11 mouse cellular contexts compared by ENCODE assay signal in the genomic region with DNA sequence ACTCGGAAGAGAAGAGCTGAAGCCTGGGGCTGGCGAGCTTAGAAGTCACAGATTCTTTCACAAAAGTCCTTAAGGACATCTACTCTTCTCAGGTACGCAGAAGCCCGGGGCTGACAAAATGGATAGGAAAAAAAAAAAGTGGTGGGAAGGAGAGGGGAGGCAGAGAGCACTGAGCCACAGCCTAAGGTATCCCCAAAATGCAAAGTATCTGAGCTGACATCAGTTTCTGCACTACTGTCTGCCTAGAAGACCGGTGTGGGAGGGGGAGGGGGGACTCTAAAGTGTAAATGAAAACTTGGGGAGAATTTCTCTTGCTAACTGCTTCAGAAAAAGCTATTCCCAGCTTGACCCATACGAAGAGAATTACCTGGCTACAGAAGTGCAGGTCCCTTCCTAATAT. TPM values are rescaled to one million over a fixed set of nuclear protein-coding genes. Genes with fewer than 3 reads are reported as not detected.
DNase-seq lines count a peak whose midpoint lies in the region; ATAC-seq and TF ChIP-seq lines count a peak whose summit lies in the region.
"Had no signal": no experiment of that assay in that cellular context is flagged by ENCODE, and none has a peak within 500 bp of the region (broad histone marks: within the 10 kb centered on the region; RNA-seq: fewer than 3 reads in every experiment).

No protein-coding gene starts in this region.

- no peaks in the 10 kb centered on the region for H3K9me3 ChIP-seq in forebrain, embryonic 10.5 days
- H3K9me3 ChIP-seq in forebrain, embryonic 11.5 days (ENCODE audit: control insufficient read depth, low read length): no peaks in the 10 kb centered on the region; the same call in 1 of the 2 replicates
- no peaks in the 10 kb centered on the region for H3K9me3 ChIP-seq in liver, embryonic 15.5 days (replicated peaks)
- no peaks in the 10 kb centered on the region for H3K9me3 ChIP-seq in neural tube, embryonic 15.5 days (replicated peaks)

- peak overlapping the region; percentile 86; the same call in 1 of the 2 replicates for H3K4me3 ChIP-seq in forebrain, embryonic 10.5 days
- no peak overlapping the region for H3K4me3 ChIP-seq in forebrain, embryonic 11.5 days (ENCODE audit: low read depth, low read length)
- H3K4me3 ChIP-seq in testis, adult 2 months (ENCODE audit: control insufficient read depth, low read depth, low read length): peak overlapping the region; percentile 19
- peak overlapping the region; percentile 81; the same call in 1 of the 2 replicates for H3K4me3 ChIP-seq in liver, embryonic 15.5 days (replicated peaks)
- peak overlapping the region; percentile 87; the same call in 1 of the 2 replicates for H3K4me3 ChIP-seq in neural tube, embryonic 15.5 days (replicated peaks)

- H3K36me3 ChIP-seq in forebrain, embryonic 10.5 days (replicated peaks): peaks cover 8% of the 10 kb centered on the region
- no peaks in the 10 kb centered on the region for H3K36me3 ChIP-seq in forebrain, embryonic 11.5 days (ENCODE audit: control insufficient read depth, insufficient read depth, low read length)
- no peaks in the 10 kb centered on the region for H3K36me3 ChIP-seq in testis, adult 2 months (ENCODE audit: control insufficient read depth, insufficient read depth, low read length)
- H3K36me3 ChIP-seq in liver, embryonic 15.5 days (replicated peaks): no peaks in the 10 kb centered on the region
- H3K36me3 ChIP-seq in neural tube, embryonic 15.5 days: no peaks in the 10 kb centered on the region

- no peak for ATAC-seq in forebrain, embryonic 11.5 days (replicated peaks; ENCODE audit: low FRiP score)
- no peak for ATAC-seq in liver, embryonic 15.5 days (ENCODE audit: insufficient read depth)
- no peak for ATAC-seq in neural tube, embryonic 15.5 days (ENCODE audit: low FRiP score)

- H3K27ac ChIP-seq in forebrain, embryonic 10.5 days: no peak overlapping the region
- H3K27ac ChIP-seq in forebrain, embryonic 11.5 days (ENCODE audit: low read depth, low read length): no peak overlapping the region
- no peak overlapping the region for H3K27ac ChIP-seq in testis, adult 2 months (ENCODE audit: control insufficient read depth, insufficient read depth, low read depth, low read length)
- H3K27ac ChIP-seq in liver, embryonic 15.5 days (replicated peaks): no peak overlapping the region
- no peak overlapping the region for H3K27ac ChIP-seq in neural tube, embryonic 15.5 days (replicated peaks)

- no peak overlapping the region for H3K4me2 ChIP-seq in forebrain, embryonic 11.5 days (ENCODE audit: low read depth, low read length, severe bottlenecking)
- H3K4me2 ChIP-seq in liver, embryonic 15.5 days: peak overlapping the region; percentile 98
- peak overlapping the region; percentile 83 for H3K4me2 ChIP-seq in neural tube, embryonic 15.5 days

- H3K27me3 ChIP-seq in forebrain, embryonic 10.5 days (ENCODE audit: poor library complexity, severe bottlenecking): no peaks in the 10 kb centered on the region
- H3K27me3 ChIP-seq in forebrain, embryonic 11.5 days (ENCODE audit: control insufficient read depth, insufficient read depth, low read length): no peaks in the 10 kb centered on the region
- H3K27me3 ChIP-seq in testis, adult 2 months (ENCODE audit: control insufficient read depth, insufficient read depth, low read length): no peaks in the 10 kb centered on the region
- no peaks in the 10 kb centered on the region for H3K27me3 ChIP-seq in liver, embryonic 15.5 days
- no peaks in the 10 kb centered on the region for H3K27me3 ChIP-seq in neural tube, embryonic 15.5 days (replicated peaks)

- TF ChIP-seq POLR2A in testis, adult 2 months (IDR thresholded peaks at IDR 0.05; ENCODE audit: control insufficient read depth, low read depth, low read length): no peak

- no peak overlapping the region for H3K9ac ChIP-seq in forebrain, embryonic 11.5 days (ENCODE audit: low read length)
- H3K9ac ChIP-seq in liver, embryonic 15.5 days: no peak overlapping the region
- no peak overlapping the region for H3K9ac ChIP-seq in neural tube, embryonic 15.5 days (replicated peaks)

- no peak for TF ChIP-seq CTCF in testis, adult 2 months (IDR thresholded peaks at IDR 0.05; ENCODE audit: control insufficient read depth, insufficient read depth, insufficient replicate concordance, low read depth, low read length)

- DNase-seq in forebrain, embryonic 10.5 days (ENCODE audit: extremely low spot score, low spot score): no peak
- no peak for DNase-seq in forebrain, embryonic 11.5 days (ENCODE audit: low spot score)
- DNase-seq in testis, postnatal 14 days (ENCODE audit: low spot score): no peak
- no peak for DNase-seq in ovary, postnatal 36 days (ENCODE audit: low spot score)
- no peak for DNase-seq in urinary bladder, postnatal 4 days (ENCODE audit: low spot score in 2 of 2)
- DNase-seq: cerebellum, postnatal 25 days; lung, postnatal 14 days; thymus, postnatal 4 days had no signal

- WGBS in forebrain, embryonic 10.5 days: 87% methylated on average over 6 of the region's 6 CpGs
- 78% methylated on average over 6 of the region's 6 CpGs for WGBS in forebrain, embryonic 11.5 days
- 66% methylated on average over 6 of the region's 6 CpGs for WGBS in liver, embryonic 15.5 days (ENCODE audit: insufficient replicate concordance)
- WGBS in neural tube, embryonic 15.5 days: 83% methylated on average over 6 of the region's 6 CpGs

- peaks cover 41% of the 10 kb centered on the region for H3K4me1 ChIP-seq in forebrain, embryonic 10.5 days
- peaks cover 11% of the 10 kb centered on the region for H3K4me1 ChIP-seq in forebrain, embryonic 11.5 days (replicated peaks; ENCODE audit: control insufficient read depth, insufficient read depth, low read length)
- peaks cover 12% of the 10 kb centered on the region for H3K4me1 ChIP-seq in testis, adult 2 months (ENCODE audit: control insufficient read depth, insufficient read depth, low read length)
- peaks cover 72% of the 10 kb centered on the region for H3K4me1 ChIP-seq in liver, embryonic 15.5 days (replicated peaks)
- H3K4me1 ChIP-seq in neural tube, embryonic 15.5 days: peaks cover 47% of the 10 kb centered on the region

RNA-seq across cellular contexts. Expression of a gene that starts 48.3 kb away (rescaled TPM):
- polyA plus RNA-seq in forebrain, embryonic 10.5 days (2016; fragmentation: Nextera tagmentation; extraction: Ambion mirVana): 48.5 and 53.4 TPM in 2 replicates
- polyA plus RNA-seq in forebrain, embryonic 11.5 days (2014; fragmentation: Nextera tagmentation; extraction: Ambion mirVana): 51.1 and 53.2 TPM in 2 replicates
- 23.2 and 27.3 TPM in 2 replicates for polyA plus RNA-seq in testis, adult 2 months (2012; rRNA removed)
- 11.0 and 11.8 TPM in 2 replicates for polyA plus RNA-seq in liver, embryonic 15.5 days (2015; fragmentation: Nextera tagmentation; extraction: Ambion mirVana)
- 41.4 and 43.6 TPM in 2 replicates for polyA plus RNA-seq in neural tube, embryonic 15.5 days (2015; fragmentation: Nextera tagmentation; extraction: Ambion mirVana)
